Mouse (Mus musculus): ENCODE data around the gene Ptpre. TPM values are rescaled to one million over a fixed set of nuclear protein-coding genes. Genes with fewer than 3 reads are reported as not detected.
"Not testable (repeated sequence)": the region's sequence is repeated elsewhere in the genome, so short reads cannot be mapped to it uniquely, and the experiment has no call there.

The Ptpre gene
- polyA plus RNA-seq, 1 experiment from 2014 or later, result 0.83 TPM

GRCm38 (mm10) chr7:135613380-135613779, 76.1 kb downstream of the Ptpre start:
- Histone ChIP-seq H3K9ac (ENCODE audit: low read depth, low read length) (no peak overlapping the region), H3K9me3 (ENCODE audit: control insufficient read depth, low read length) (no peaks in the 10 kb centered on the region), H3K36me3 (ENCODE audit: control insufficient read depth, insufficient read depth, low read length) (no peaks in the 10 kb centered on the region), H3K4me2 (replicated peaks; ENCODE audit: low read depth, low read length) (no peak overlapping the region), H3K4me1 (replicated peaks; ENCODE audit: control insufficient read depth, insufficient read depth, low read length) (no peaks in the 10 kb centered on the region), H3K27ac (ENCODE audit: low read depth, low read length) (no peak overlapping the region), H3K4me3 (ENCODE audit: low read depth, low read length) (no peak overlapping the region), H3K27me3 (ENCODE audit: control insufficient read depth, insufficient read depth, low read length) (no peaks in the 10 kb centered on the region)
- no peak for ATAC-seq (ENCODE audit: low FRiP score)
- DNase-seq (ENCODE audit: low spot score), result no peak
- WGBS, result 90% methylated on average over 3 of the region's 3 CpGs

GRCm38 (mm10) chr7:135614892-135615291, 77.6 kb downstream of the Ptpre start:
- Histone ChIP-seq H3K4me2 (replicated peaks; ENCODE audit: low read depth, low read length) (no peak overlapping the region), H3K9me3 (ENCODE audit: control insufficient read depth, low read length) (no peaks in the 10 kb centered on the region), H3K4me3 (ENCODE audit: low read depth, low read length) (no peak overlapping the region), H3K4me1 (replicated peaks; ENCODE audit: control insufficient read depth, insufficient read depth, low read length) (no peaks in the 10 kb centered on the region), H3K27ac (ENCODE audit: low read depth, low read length) (no peak overlapping the region), H3K27me3 (ENCODE audit: control insufficient read depth, insufficient read depth, low read length) (no peaks in the 10 kb centered on the region), H3K9ac (ENCODE audit: low read depth, low read length) (no peak overlapping the region), H3K36me3 (ENCODE audit: control insufficient read depth, insufficient read depth, low read length) (no peaks in the 10 kb centered on the region)
- ATAC-seq (ENCODE audit: low FRiP score) (no peak), DNase-seq (ENCODE audit: low spot score) (no peak)
- 75% methylated on average over 8 of the region's 8 CpGs for WGBS

GRCm38 (mm10) chr7:135616479-135616878, 79.2 kb downstream of the Ptpre start:
- not testable (repeated sequence) for H3K4me3 ChIP-seq (ENCODE audit: low read depth, low read length); H3K9me3 ChIP-seq (ENCODE audit: control insufficient read depth, low read length); H3K4me2 ChIP-seq (replicated peaks; ENCODE audit: low read depth, low read length); ATAC-seq (ENCODE audit: low FRiP score); H3K4me1 ChIP-seq (replicated peaks; ENCODE audit: control insufficient read depth, insufficient read depth, low read length); DNase-seq (ENCODE audit: low spot score); H3K9ac ChIP-seq (ENCODE audit: low read depth, low read length); H3K36me3 ChIP-seq (ENCODE audit: control insufficient read depth, insufficient read depth, low read length); H3K27me3 ChIP-seq (ENCODE audit: control insufficient read depth, insufficient read depth, low read length); H3K27ac ChIP-seq (ENCODE audit: low read depth, low read length)

GRCm38 (mm10) chr7:135617776-135618175, 80.5 kb downstream of the Ptpre start:
- DNase-seq (ENCODE audit: low spot score) (peak; percentile 59), ATAC-seq (ENCODE audit: low FRiP score) (no peak)
- WGBS, result 62% methylated on average over 11 of the region's 11 CpGs
- Histone ChIP-seq H3K27me3 (ENCODE audit: control insufficient read depth, insufficient read depth, low read length) (no peaks in the 10 kb centered on the region), H3K4me2 (replicated peaks; ENCODE audit: low read depth, low read length) (no peak overlapping the region), H3K4me3 (ENCODE audit: low read depth, low read length) (no peak overlapping the region), H3K4me1 (replicated peaks; ENCODE audit: control insufficient read depth, insufficient read depth, low read length) (no peaks in the 10 kb centered on the region), H3K9ac (ENCODE audit: low read depth, low read length) (no peak overlapping the region), H3K27ac (ENCODE audit: low read depth, low read length) (no peak overlapping the region), H3K9me3 (ENCODE audit: control insufficient read depth, low read length) (no peaks in the 10 kb centered on the region), H3K36me3 (ENCODE audit: control insufficient read depth, insufficient read depth, low read length) (no peaks in the 10 kb centered on the region)

- Histone ChIP-seq H3K4me2 (replicated peaks; ENCODE audit: low read depth, low read length) (no peak overlapping the region), H3K4me1 (replicated peaks; ENCODE audit: control insufficient read depth, insufficient read depth, low read length) (no peaks in the 10 kb centered on the region), H3K9me3 (ENCODE audit: control insufficient read depth, low read length) (no peaks in the 10 kb centered on the region), H3K4me3 (ENCODE audit: low read depth, low read length) (no peak overlapping the region), H3K27ac (ENCODE audit: low read depth, low read length) (no peak overlapping the region), H3K27me3 (ENCODE audit: control insufficient read depth, insufficient read depth, low read length) (no peaks in the 10 kb centered on the region), H3K9ac (ENCODE audit: low read depth, low read length) (no peak overlapping the region), H3K36me3 (ENCODE audit: control insufficient read depth, insufficient read depth, low read length) (no peaks in the 10 kb centered on the region)
- ATAC-seq (ENCODE audit: low FRiP score) (no peak), DNase-seq (ENCODE audit: low spot score) (no peak)
- 75% methylated on average over 6 of the region's 6 CpGs for WGBS
These were observed 84.4 kb downstream of the Ptpre start for GRCm38 (mm10) chr7:135621649-135622048.

GRCm38 (mm10) chr7:135622241-135622640, 85.0 kb downstream of the Ptpre start:
- ATAC-seq (ENCODE audit: low FRiP score), result no peak

GRCm38 (mm10) chr7:135624854-135625253, 87.6 kb downstream of the Ptpre start:
- no peak overlapping the region for H3K9ac ChIP-seq (ENCODE audit: low read depth, low read length)
- H3K9me3 ChIP-seq (ENCODE audit: control insufficient read depth, low read length), result no peaks in the 10 kb centered on the region
- ATAC-seq (ENCODE audit: low FRiP score) (no peak), DNase-seq (ENCODE audit: low spot score) (no peak)
- no peak overlapping the region for H3K4me3 ChIP-seq (ENCODE audit: low read depth, low read length)
- 75% methylated on average over 3 of the region's 3 CpGs for WGBS
- H3K27me3 ChIP-seq (ENCODE audit: control insufficient read depth, insufficient read depth, low read length), result no peaks in the 10 kb centered on the region
- H3K4me1 ChIP-seq (replicated peaks; ENCODE audit: control insufficient read depth, insufficient read depth, low read length), result no peaks in the 10 kb centered on the region
- no peak overlapping the region for H3K4me2 ChIP-seq (replicated peaks; ENCODE audit: low read depth, low read length)
- H3K27ac ChIP-seq (ENCODE audit: low read depth, low read length), result no peak overlapping the region
- H3K36me3 ChIP-seq (ENCODE audit: control insufficient read depth, insufficient read depth, low read length), result no peaks in the 10 kb centered on the region

More at GRCm38 (mm10) chr7:135622241-135622640, 85.0 kb downstream of the Ptpre start:
- DNase-seq (ENCODE audit: low spot score), result no peak
- Histone ChIP-seq H3K4me3 (ENCODE audit: low read depth, low read length) (no peak overlapping the region), H3K27me3 (ENCODE audit: control insufficient read depth, insufficient read depth, low read length) (no peaks in the 10 kb centered on the region), H3K4me1 (replicated peaks; ENCODE audit: control insufficient read depth, insufficient read depth, low read length) (no peaks in the 10 kb centered on the region), H3K36me3 (ENCODE audit: control insufficient read depth, insufficient read depth, low read length) (no peaks in the 10 kb centered on the region), H3K27ac (ENCODE audit: low read depth, low read length) (no peak overlapping the region), H3K9me3 (ENCODE audit: control insufficient read depth, low read length) (no peaks in the 10 kb centered on the region), H3K4me2 (replicated peaks; ENCODE audit: low read depth, low read length) (no peak overlapping the region), H3K9ac (ENCODE audit: low read depth, low read length) (no peak overlapping the region)

GRCm38 (mm10) chr7:135628363-135628762, 91.1 kb downstream of the Ptpre start:
- Histone ChIP-seq H3K4me1 (replicated peaks; ENCODE audit: control insufficient read depth, insufficient read depth, low read length) (no peaks in the 10 kb centered on the region), H3K9me3 (ENCODE audit: control insufficient read depth, low read length) (no peaks in the 10 kb centered on the region), H3K9ac (ENCODE audit: low read depth, low read length) (no peak overlapping the region), H3K4me2 (replicated peaks; ENCODE audit: low read depth, low read length) (no peak overlapping the region), H3K36me3 (ENCODE audit: control insufficient read depth, insufficient read depth, low read length) (no peaks in the 10 kb centered on the region), H3K27ac (ENCODE audit: low read depth, low read length) (no peak overlapping the region), H3K27me3 (ENCODE audit: control insufficient read depth, insufficient read depth, low read length) (no peaks in the 10 kb centered on the region), H3K4me3 (ENCODE audit: low read depth, low read length) (no peak overlapping the region)
- DNase-seq (ENCODE audit: low spot score) (no peak), ATAC-seq (ENCODE audit: low FRiP score) (no peak)
- 85% methylated on average over 7 of the region's 7 CpGs for WGBS

- Histone ChIP-seq H3K4me3 (ENCODE audit: low read depth, low read length) (no peak overlapping the region), H3K27ac (ENCODE audit: low read depth, low read length) (no peak overlapping the region), H3K4me2 (replicated peaks; ENCODE audit: low read depth, low read length) (no peak overlapping the region), H3K36me3 (ENCODE audit: control insufficient read depth, insufficient read depth, low read length) (no peaks in the 10 kb centered on the region), H3K9me3 (ENCODE audit: control insufficient read depth, low read length) (no peaks in the 10 kb centered on the region), H3K4me1 (replicated peaks; ENCODE audit: control insufficient read depth, insufficient read depth, low read length) (no peaks in the 10 kb centered on the region), H3K27me3 (ENCODE audit: control insufficient read depth, insufficient read depth, low read length) (no peaks in the 10 kb centered on the region), H3K9ac (ENCODE audit: low read depth, low read length) (no peak overlapping the region)
- 78% methylated on average over 9 of the region's 9 CpGs for WGBS
- ATAC-seq (ENCODE audit: low FRiP score), result no peak
- no peak for DNase-seq (ENCODE audit: low spot score)
These were observed 91.7 kb downstream of the Ptpre start for GRCm38 (mm10) chr7:135629019-135629418.

Data from hindbrain, embryonic 11.5 days (tissue).